Mouse (Mus musculus): ENCODE data around the gene Tmem189. TPM values are rescaled to one million over a fixed set of nuclear protein-coding genes. Genes with fewer than 3 reads are reported as not detected.

Gene Tmem189
- polyA plus RNA-seq, 1 experiment from 2014 or later, result 31.9 TPM

DNA sequence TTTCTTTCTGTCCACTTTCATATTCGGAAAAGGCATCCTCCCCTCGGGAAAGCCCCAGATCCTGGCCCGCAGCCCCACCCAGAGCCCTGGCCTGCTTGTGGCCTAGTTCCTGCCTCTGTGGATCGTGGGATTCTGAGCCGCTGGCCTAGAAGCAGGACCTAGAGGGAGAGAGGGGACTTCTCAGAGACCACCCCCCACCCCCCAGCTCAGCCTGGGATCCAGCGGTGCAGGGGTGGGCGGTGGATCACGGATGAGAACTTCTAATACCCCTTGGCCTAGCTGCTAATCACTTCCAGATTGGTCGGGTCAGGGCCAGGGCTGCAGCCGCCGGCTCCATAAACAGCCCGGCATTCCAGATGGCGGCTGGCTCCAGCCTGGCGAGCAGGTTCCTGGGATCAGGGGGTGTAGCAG lies 93.9 kb downstream of the Tmem189 start:
- Histone ChIP-seq H3K4me3 (ENCODE audit: low read depth, low read length) (no peak overlapping the region; the same call in 1 of the 2 replicates), H3K27me3 (ENCODE audit: control insufficient read depth, insufficient read depth, low read length) (no peaks in the 10 kb centered on the region), H3K9me3 (replicated peaks; ENCODE audit: control insufficient read depth, low read length) (no peaks in the 10 kb centered on the region), H3K9ac (replicated peaks; ENCODE audit: low read length) (peak overlapping the region; percentile 43), H3K27ac (replicated peaks; ENCODE audit: low read depth, low read length) (peak overlapping the region; percentile 95), H3K4me2 (ENCODE audit: low read depth, low read length) (0 out of 2 replicates have a peak overlapping the region, but pooled peaks have one; percentile 15), H3K36me3 (replicated peaks; ENCODE audit: control insufficient read depth, insufficient read depth, low read depth, low read length) (no peaks in the 10 kb centered on the region), H3K4me1 (ENCODE audit: control insufficient read depth, insufficient read depth, low read length) (peaks cover 13% of the 10 kb centered on the region)
- DNase-seq (ENCODE audit: low spot score), result peak; percentile 93
- WGBS, result 12% methylated on average over 14 of the region's 14 CpGs
- ATAC-seq (replicated peaks; ENCODE audit: insufficient number of reproducible peaks, low FRiP score, low TSS enrichment, low read depth), result peak; percentile 57

DNA sequence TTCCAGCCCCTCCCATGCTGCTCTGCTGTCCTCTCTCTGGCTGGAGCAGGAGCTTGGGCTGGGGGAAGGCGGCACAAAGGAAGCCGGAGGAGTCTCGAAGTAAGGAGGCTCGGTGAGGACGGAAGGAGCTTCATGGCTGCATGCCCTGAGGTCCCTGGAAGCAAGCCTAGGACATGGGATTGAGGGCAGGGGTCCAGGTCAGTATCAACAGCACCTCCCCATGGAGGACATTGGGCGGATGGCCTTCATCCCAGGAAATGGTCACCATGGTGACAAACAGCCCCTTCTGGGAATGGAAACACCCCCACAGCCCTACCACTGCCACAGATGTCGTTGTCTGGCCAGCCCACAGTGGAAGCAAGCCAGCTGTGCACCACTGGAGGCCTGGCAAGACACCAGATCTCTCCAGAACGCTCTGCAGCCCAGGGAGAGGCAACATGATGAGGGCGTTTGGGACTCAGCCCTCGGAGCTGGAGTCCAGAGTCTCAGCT lies 95.1 kb downstream of the Tmem189 start:
- peak; percentile 47 for DNase-seq (ENCODE audit: low spot score)
- Histone ChIP-seq H3K27ac (replicated peaks; ENCODE audit: low read depth, low read length) (peak overlapping the region; percentile 69), H3K4me3 (ENCODE audit: low read depth, low read length) (no peak overlapping the region), H3K4me1 (ENCODE audit: control insufficient read depth, insufficient read depth, low read length) (peaks cover 13% of the 10 kb centered on the region), H3K9ac (replicated peaks; ENCODE audit: low read length) (no peak overlapping the region), H3K9me3 (replicated peaks; ENCODE audit: control insufficient read depth, low read length) (no peaks in the 10 kb centered on the region), H3K36me3 (replicated peaks; ENCODE audit: control insufficient read depth, insufficient read depth, low read depth, low read length) (no peaks in the 10 kb centered on the region), H3K27me3 (ENCODE audit: control insufficient read depth, insufficient read depth, low read length) (no peaks in the 10 kb centered on the region), H3K4me2 (ENCODE audit: low read depth, low read length) (no peak overlapping the region; the same call in 1 of the 2 replicates)
- no peak for ATAC-seq (replicated peaks; ENCODE audit: insufficient number of reproducible peaks, low FRiP score, low TSS enrichment, low read depth)
- WGBS, result 22% methylated on average over 10 of the region's 10 CpGs

DNA sequence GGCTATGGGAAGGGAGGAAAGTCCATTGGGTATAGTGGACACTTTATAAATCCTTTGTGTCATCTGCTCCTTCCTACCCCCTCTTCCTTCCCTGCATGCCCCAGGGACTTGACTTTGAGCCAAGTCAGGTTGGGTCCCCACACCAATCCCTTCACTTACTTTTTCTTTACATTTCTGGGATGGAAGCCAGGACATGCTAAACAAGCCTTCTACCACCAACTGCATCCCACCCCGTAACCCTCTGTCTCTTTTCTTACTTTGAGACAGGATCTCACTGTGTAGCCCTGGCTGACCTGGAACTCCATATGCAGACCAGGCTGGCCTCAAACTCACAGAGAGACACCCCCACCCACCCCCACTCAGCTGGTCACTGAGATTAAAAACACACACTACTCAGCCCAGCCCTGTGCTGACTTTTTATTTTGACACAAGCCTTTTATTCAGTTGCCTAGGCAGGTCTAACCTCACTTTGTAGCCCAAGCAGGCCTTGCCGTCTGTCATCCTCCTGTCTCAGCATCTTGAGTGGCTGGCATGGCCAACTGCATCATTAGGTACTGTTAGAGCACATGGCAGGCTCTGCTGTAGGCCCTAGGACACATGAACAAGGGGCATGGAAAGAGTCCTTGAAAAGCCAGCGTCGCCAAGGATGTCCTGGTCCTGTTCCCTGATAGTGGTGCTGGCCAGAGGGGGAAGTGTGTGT lies 95.9 kb downstream of the Tmem189 start:
- H3K27me3 ChIP-seq (ENCODE audit: control insufficient read depth, insufficient read depth, low read length), result no peaks in the 10 kb centered on the region
- no peaks in the 10 kb centered on the region for H3K9me3 ChIP-seq (replicated peaks; ENCODE audit: control insufficient read depth, low read length)
- H3K27ac ChIP-seq (replicated peaks; ENCODE audit: low read depth, low read length), result peak overlapping the region; percentile 69
- H3K36me3 ChIP-seq (replicated peaks; ENCODE audit: control insufficient read depth, insufficient read depth, low read depth, low read length), result no peaks in the 10 kb centered on the region
- H3K4me2 ChIP-seq (ENCODE audit: low read depth, low read length), result no peak overlapping the region
- DNase-seq (ENCODE audit: low spot score) (no peak), ATAC-seq (replicated peaks; ENCODE audit: insufficient number of reproducible peaks, low FRiP score, low TSS enrichment, low read depth) (no peak)
- peaks cover 17% of the 10 kb centered on the region for H3K4me1 ChIP-seq (ENCODE audit: control insufficient read depth, insufficient read depth, low read length)
- WGBS, result 79% methylated on average over 4 of the region's 4 CpGs
- H3K9ac ChIP-seq (replicated peaks; ENCODE audit: low read length), result no peak overlapping the region
- no peak overlapping the region for H3K4me3 ChIP-seq (ENCODE audit: low read depth, low read length)

Small RNA genes lying within 50 kb of the gene (microRNA-seq; reads per million reads assigned to microRNA genes)
- gene Gm22355 (ENCODE audit: borderline number of aligned reads), result not detected

Other genes starting within 250 kb of the Tmem189 start
- gene Rnf114, start 197.2 kb downstream of the Tmem189 start, polyA plus RNA-seq (2014; fragmentation: Nextera tagmentation; extraction: Ambion mirVana), result 113 and 119 TPM in 2 replicates
- gene Spata2, start 196.9 kb downstream of the Tmem189 start, polyA plus RNA-seq (2014; fragmentation: Nextera tagmentation; extraction: Ambion mirVana), result 12.1 and 13.1 TPM in 2 replicates
- 66.8 and 76.2 TPM in 2 replicates for gene Snai1, start 151.6 kb downstream of the Tmem189 start, polyA plus RNA-seq (2014; fragmentation: Nextera tagmentation; extraction: Ambion mirVana)
- 223 and 235 TPM in 2 replicates for gene Ube2v1, start 57.7 kb downstream of the Tmem189 start, polyA plus RNA-seq (2014; fragmentation: Nextera tagmentation; extraction: Ambion mirVana)
- 5.2 and 5.6 TPM in 2 replicates for gene Gm20431, start 28.3 kb downstream of the Tmem189 start, polyA plus RNA-seq (2014; fragmentation: Nextera tagmentation; extraction: Ambion mirVana)
- gene Cebpb, start 907 bp downstream of the Tmem189 start, polyA plus RNA-seq (2014; fragmentation: Nextera tagmentation; extraction: Ambion mirVana), result 3.1 and 4.4 TPM in 2 replicates
- gene Ptpn1, start 242.2 kb upstream of the Tmem189 start, polyA plus RNA-seq (2014; fragmentation: Nextera tagmentation; extraction: Ambion mirVana), result 56.6 and 60.4 TPM in 2 replicates

All from embryonic facial prominence, embryonic 11.5 days (tissue).